Mouse (Mus musculus): ENCODE data around the gene Bloc1s4. TPM values are rescaled to one million over a fixed set of nuclear protein-coding genes. Genes with fewer than 3 reads are reported as not detected.

Gene Bloc1s4
- total RNA-seq, 1 experiment = 19.1 TPM

GRCm38 (mm10) chr5:36722415-36722856 is 26.0 kb downstream of the Bloc1s4 start:
- H3K27ac ChIP-seq (ENCODE audit: insufficient read depth, low read depth, low read length, poor library complexity, severe bottlenecking) = no peak overlapping the region
- TF ChIP-seq ZNF384 (IDR thresholded peaks at IDR 0.05; ENCODE audit: low read depth, low read length) = no peak
- TF ChIP-seq HCFC1 (IDR thresholded peaks at IDR 0.05; ENCODE audit: borderline replicate concordance, insufficient read depth, low read length) = no peak
- no peak for TF ChIP-seq CHD2 (IDR thresholded peaks at IDR 0.05; ENCODE audit: low read depth, low read length)
- TF ChIP-seq ZC3H11A (IDR thresholded peaks at IDR 0.05; ENCODE audit: borderline replicate concordance, low read depth, low read length) = no peak
- no peak for TF ChIP-seq MAFK (IDR thresholded peaks at IDR 0.05; ENCODE audit: insufficient read depth, low read depth, low read length)
- DNase-seq (ENCODE audit: low read depth, low spot score) = no peak
- no peaks in the 10 kb centered on the region for H3K36me3 ChIP-seq (ENCODE audit: control insufficient read depth, insufficient read depth, low read length, poor library complexity, severe bottlenecking)
- H3K9me3 ChIP-seq (ENCODE audit: control insufficient read depth, insufficient read depth, low read depth, low read length) = no peaks in the 10 kb centered on the region
- in situ Hi-C loops (cut with MboI; ENCODE audit: low sequenced_read_pairs in 2 of 2, unreplicated experiment in 2 of 2) = no loop called here
- no peak overlapping the region for H3K4me3 ChIP-seq (ENCODE audit: insufficient read depth in 1 of 2, low read depth in 1 of 2, low read length in 2 of 2, poor library complexity in 1 of 2, severe bottlenecking in 1 of 2)
- H3K4me1 ChIP-seq (ENCODE audit: control insufficient read depth in 2 of 2, insufficient read depth in 2 of 2, low read length in 2 of 2, poor library complexity in 1 of 2) = no peaks in the 10 kb centered on the region
- no peak overlapping the region for H3K9ac ChIP-seq (ENCODE audit: insufficient read depth, low read depth, low read length, poor library complexity, severe bottlenecking)

DNA sequence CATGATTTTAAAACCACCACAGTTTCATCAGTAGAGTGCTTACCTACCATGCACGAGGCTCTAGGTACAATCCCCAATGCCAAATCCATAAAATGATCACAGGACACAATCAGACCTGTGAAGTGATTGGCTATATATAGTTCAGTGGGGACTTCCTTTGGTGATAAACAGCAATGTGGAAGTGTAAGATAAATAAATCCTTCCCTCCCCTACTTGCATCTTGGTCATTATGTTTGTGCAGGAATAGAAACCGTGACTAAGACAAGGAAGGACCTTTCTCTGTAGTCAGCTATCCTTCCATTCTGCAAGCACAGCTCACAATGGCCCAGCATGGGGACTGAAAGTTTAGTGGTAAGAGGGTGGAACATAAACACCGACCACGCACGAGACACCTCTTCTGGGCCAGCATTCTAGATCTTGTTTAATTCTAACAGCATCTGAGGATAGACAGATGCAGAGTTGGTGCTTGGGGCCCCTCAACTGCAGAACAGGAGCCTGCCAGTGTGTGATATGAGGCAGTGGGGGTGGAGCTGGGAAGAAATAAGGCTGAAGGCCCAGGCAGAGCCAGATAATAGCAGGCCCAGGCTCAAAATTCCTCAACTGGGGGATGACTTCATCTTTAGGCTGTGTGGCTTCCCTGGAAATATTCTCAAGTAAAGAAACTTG is 27.6 kb downstream of the Bloc1s4 start:
- H3K4me1 ChIP-seq (ENCODE audit: control insufficient read depth in 2 of 2, insufficient read depth in 2 of 2, low read length in 2 of 2, poor library complexity in 1 of 2) = no peaks in the 10 kb centered on the region
- H3K36me3 ChIP-seq (ENCODE audit: control insufficient read depth, insufficient read depth, low read length, poor library complexity, severe bottlenecking) = no peaks in the 10 kb centered on the region
- H3K27ac ChIP-seq (ENCODE audit: insufficient read depth, low read depth, low read length, poor library complexity, severe bottlenecking) = no peak overlapping the region
- no peaks in the 10 kb centered on the region for H3K9me3 ChIP-seq (ENCODE audit: control insufficient read depth, insufficient read depth, low read depth, low read length)
- no peak for DNase-seq (ENCODE audit: low read depth, low spot score)
- no peak overlapping the region for H3K4me3 ChIP-seq (ENCODE audit: insufficient read depth in 1 of 2, low read depth in 1 of 2, low read length in 2 of 2, poor library complexity in 1 of 2, severe bottlenecking in 1 of 2)
- H3K9ac ChIP-seq (ENCODE audit: insufficient read depth, low read depth, low read length, poor library complexity, severe bottlenecking) = no peak overlapping the region
- no peak for TF ChIP-seq HCFC1 (IDR thresholded peaks at IDR 0.05; ENCODE audit: borderline replicate concordance, insufficient read depth, low read length)
- no peak for TF ChIP-seq CHD2 (IDR thresholded peaks at IDR 0.05; ENCODE audit: low read depth, low read length)
- no peak for TF ChIP-seq ZC3H11A (IDR thresholded peaks at IDR 0.05; ENCODE audit: borderline replicate concordance, low read depth, low read length)
- no peak for TF ChIP-seq ZNF384 (IDR thresholded peaks at IDR 0.05; ENCODE audit: low read depth, low read length)
- TF ChIP-seq MAFK (IDR thresholded peaks at IDR 0.05; ENCODE audit: insufficient read depth, low read depth, low read length) = no peak
- in situ Hi-C loops (cut with MboI; ENCODE audit: low sequenced_read_pairs in 2 of 2, unreplicated experiment in 2 of 2) = no loop called here

- H3K4me1 ChIP-seq (ENCODE audit: control insufficient read depth in 2 of 2, insufficient read depth in 2 of 2, low read length in 2 of 2, poor library complexity in 1 of 2) = no peaks in the 10 kb centered on the region
- H3K9me3 ChIP-seq (ENCODE audit: control insufficient read depth, insufficient read depth, low read depth, low read length) = no peaks in the 10 kb centered on the region
- H3K36me3 ChIP-seq (ENCODE audit: control insufficient read depth, insufficient read depth, low read length, poor library complexity, severe bottlenecking) = no peaks in the 10 kb centered on the region
- no peak overlapping the region for H3K4me3 ChIP-seq (ENCODE audit: insufficient read depth in 1 of 2, low read depth in 1 of 2, low read length in 2 of 2, poor library complexity in 1 of 2, severe bottlenecking in 1 of 2)
- no peak for TF ChIP-seq ZNF384 (IDR thresholded peaks at IDR 0.05; ENCODE audit: low read depth, low read length)
- no peak for TF ChIP-seq MAFK (IDR thresholded peaks at IDR 0.05; ENCODE audit: insufficient read depth, low read depth, low read length)
- no peak overlapping the region for H3K27ac ChIP-seq (ENCODE audit: insufficient read depth, low read depth, low read length, poor library complexity, severe bottlenecking)
- in situ Hi-C loops (cut with MboI; ENCODE audit: low sequenced_read_pairs in 2 of 2, unreplicated experiment in 2 of 2) = no loop called here
- no peak for DNase-seq (ENCODE audit: low read depth, low spot score)
- H3K9ac ChIP-seq (ENCODE audit: insufficient read depth, low read depth, low read length, poor library complexity, severe bottlenecking) = no peak overlapping the region
Observed at GRCm38 (mm10) chr5:36720219-36720618, 28.2 kb downstream of the Bloc1s4 start.

DNA sequence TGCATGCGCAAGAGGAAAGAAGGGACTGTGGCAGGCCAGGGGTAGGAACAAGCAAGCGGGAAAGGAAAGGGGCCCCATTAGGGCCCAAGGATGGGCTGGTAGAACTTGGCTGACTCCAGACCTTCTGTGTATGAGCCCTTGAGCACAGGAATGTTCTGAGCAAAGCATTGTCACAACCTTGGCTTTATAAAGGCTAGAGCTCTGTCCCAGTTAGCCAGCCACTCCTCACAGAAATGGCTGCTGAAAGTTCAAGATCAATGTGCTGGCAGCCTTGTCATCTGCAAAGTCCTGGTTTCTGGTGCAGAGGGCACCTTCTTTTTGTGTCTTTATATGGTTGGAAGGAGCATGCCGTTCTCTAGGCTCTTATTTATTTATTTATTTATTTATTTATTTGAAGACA is 28.8 kb downstream of the Bloc1s4 start:
- no peak for DNase-seq (ENCODE audit: low read depth, low spot score)
- Histone ChIP-seq H3K9ac (ENCODE audit: insufficient read depth, low read depth, low read length, poor library complexity, severe bottlenecking) (no peak overlapping the region), H3K9me3 (ENCODE audit: control insufficient read depth, insufficient read depth, low read depth, low read length) (no peaks in the 10 kb centered on the region), H3K36me3 (ENCODE audit: control insufficient read depth, insufficient read depth, low read length, poor library complexity, severe bottlenecking) (no peaks in the 10 kb centered on the region), H3K27ac (ENCODE audit: insufficient read depth, low read depth, low read length, poor library complexity, severe bottlenecking) (no peak overlapping the region), H3K4me3 (ENCODE audit: insufficient read depth in 1 of 2, low read depth in 1 of 2, low read length in 2 of 2, poor library complexity in 1 of 2, severe bottlenecking in 1 of 2) (no peak overlapping the region), H3K4me1 (ENCODE audit: control insufficient read depth in 2 of 2, insufficient read depth in 2 of 2, low read length in 2 of 2, poor library complexity in 1 of 2) (no peaks in the 10 kb centered on the region)
- in situ Hi-C loops (cut with MboI; ENCODE audit: low sequenced_read_pairs in 2 of 2, unreplicated experiment in 2 of 2) = no loop called here
- TF ChIP-seq CHD2 (IDR thresholded peaks at IDR 0.05; ENCODE audit: low read depth, low read length) (no peak), MAFK (IDR thresholded peaks at IDR 0.05; ENCODE audit: insufficient read depth, low read depth, low read length) (no peak), ZC3H11A (IDR thresholded peaks at IDR 0.05; ENCODE audit: borderline replicate concordance, low read depth, low read length) (no peak), HCFC1 (IDR thresholded peaks at IDR 0.05; ENCODE audit: borderline replicate concordance, insufficient read depth, low read length) (no peak), ZNF384 (IDR thresholded peaks at IDR 0.05; ENCODE audit: low read depth, low read length) (no peak)

- Histone ChIP-seq H3K9ac (ENCODE audit: insufficient read depth, low read depth, low read length, poor library complexity, severe bottlenecking) (no peak overlapping the region), H3K9me3 (ENCODE audit: control insufficient read depth, insufficient read depth, low read depth, low read length) (no peaks in the 10 kb centered on the region), H3K4me1 (ENCODE audit: control insufficient read depth in 2 of 2, insufficient read depth in 2 of 2, low read length in 2 of 2, poor library complexity in 1 of 2) (no peaks in the 10 kb centered on the region), H3K36me3 (ENCODE audit: control insufficient read depth, insufficient read depth, low read length, poor library complexity, severe bottlenecking) (no peaks in the 10 kb centered on the region), H3K27ac (ENCODE audit: insufficient read depth, low read depth, low read length, poor library complexity, severe bottlenecking) (no peak overlapping the region), H3K4me3 (ENCODE audit: insufficient read depth in 1 of 2, low read depth in 1 of 2, low read length in 2 of 2, poor library complexity in 1 of 2, severe bottlenecking in 1 of 2) (no peak overlapping the region)
- no peak for DNase-seq (ENCODE audit: low read depth, low spot score)
- no peak for TF ChIP-seq HCFC1 (IDR thresholded peaks at IDR 0.05; ENCODE audit: borderline replicate concordance, insufficient read depth, low read length)
- no peak for TF ChIP-seq ZC3H11A (IDR thresholded peaks at IDR 0.05; ENCODE audit: borderline replicate concordance, low read depth, low read length)
- no peak for TF ChIP-seq ZNF384 (IDR thresholded peaks at IDR 0.05; ENCODE audit: low read depth, low read length)
- no peak for TF ChIP-seq CHD2 (IDR thresholded peaks at IDR 0.05; ENCODE audit: low read depth, low read length)
- no peak for TF ChIP-seq MAFK (IDR thresholded peaks at IDR 0.05; ENCODE audit: insufficient read depth, low read depth, low read length)
- in situ Hi-C loops (cut with MboI; ENCODE audit: low sequenced_read_pairs in 2 of 2, unreplicated experiment in 2 of 2) = no loop called here
Observed at GRCm38 (mm10) chr5:36719135-36719534, 29.3 kb downstream of the Bloc1s4 start.

Data from ES-E14 (cell line).